Mouse (Mus musculus) heart, adult 11 months (tissue): ENCODE measurements around the gene Megf11.
A peak's percentile ranks its signal among the peaks of the same experiment; 100 is the strongest.

Experiments used
- DNase-seq: peaks from one replicate; pipeline ENCODE4 v3.0.0; 2022

Megf11 gene

GRCm38 (mm10) chr9:64385511-64386465 is at the start of gene Megf11:
TSS of gene Megf11 (plus strand) at chr9:64385626.
- no peak for DNase-seq

GRCm38 (mm10) chr9:64335825-64336224 is 49.6 kb upstream of the Megf11 start:
- no peak for DNase-seq

GRCm38 (mm10) chr9:64339361-64339760 is 46.1 kb upstream of the Megf11 start:
- no peak for DNase-seq

GRCm38 (mm10) chr9:64340351-64341253 is 44.8 kb upstream of the Megf11 start:
- DNase-seq: peak; percentile 98

GRCm38 (mm10) chr9:64341254-64341566 is 44.2 kb upstream of the Megf11 start, which contains the start of gene Dis3l:
TSS of gene Dis3l (minus strand) at chr9:64341288.
- DNase-seq: no peak

GRCm38 (mm10) chr9:64341671-64342070 is 43.8 kb upstream of the Megf11 start:
- no peak for DNase-seq

- no peak for DNase-seq
Measured at GRCm38 (mm10) chr9:64343656-64344055, 41.8 kb upstream of the Megf11 start.

- no peak for DNase-seq
Measured at GRCm38 (mm10) chr9:64345931-64346330, 39.5 kb upstream of the Megf11 start.

GRCm38 (mm10) chr9:64347377-64347776 is 38.0 kb upstream of the Megf11 start:
- no peak for DNase-seq

GRCm38 (mm10) chr9:64349490-64349889 is 35.9 kb upstream of the Megf11 start:
- DNase-seq: peak; percentile 89

- no peak for DNase-seq
Measured at GRCm38 (mm10) chr9:64351191-64351590, 34.2 kb upstream of the Megf11 start.

- no peak for DNase-seq
Measured at GRCm38 (mm10) chr9:64355627-64356026, 29.8 kb upstream of the Megf11 start.

- no peak for DNase-seq
Measured at GRCm38 (mm10) chr9:64361231-64361950, 24.0 kb upstream of the Megf11 start.

- no peak for DNase-seq
Measured at GRCm38 (mm10) chr9:64369871-64370270, 15.6 kb upstream of the Megf11 start.

- no peak for DNase-seq
Measured at GRCm38 (mm10) chr9:64371305-64371819, 14.1 kb upstream of the Megf11 start.

- DNase-seq: no peak
Measured at GRCm38 (mm10) chr9:64376380-64376779, 9.0 kb upstream of the Megf11 start.

- no peak for DNase-seq
Measured at GRCm38 (mm10) chr9:64383021-64383788, 2.2 kb upstream of the Megf11 start.

GRCm38 (mm10) chr9:64386466-64387211 is 1.2 kb downstream of the Megf11 start:
- DNase-seq: no peak

- DNase-seq: no peak
Measured at GRCm38 (mm10) chr9:64389576-64390292, 4.3 kb downstream of the Megf11 start.

GRCm38 (mm10) chr9:64393914-64394596 is 8.6 kb downstream of the Megf11 start:
- peak; percentile 89 for DNase-seq
